Mouse (Mus musculus): ENCODE measurements around the gene Pcare.

DNA sequence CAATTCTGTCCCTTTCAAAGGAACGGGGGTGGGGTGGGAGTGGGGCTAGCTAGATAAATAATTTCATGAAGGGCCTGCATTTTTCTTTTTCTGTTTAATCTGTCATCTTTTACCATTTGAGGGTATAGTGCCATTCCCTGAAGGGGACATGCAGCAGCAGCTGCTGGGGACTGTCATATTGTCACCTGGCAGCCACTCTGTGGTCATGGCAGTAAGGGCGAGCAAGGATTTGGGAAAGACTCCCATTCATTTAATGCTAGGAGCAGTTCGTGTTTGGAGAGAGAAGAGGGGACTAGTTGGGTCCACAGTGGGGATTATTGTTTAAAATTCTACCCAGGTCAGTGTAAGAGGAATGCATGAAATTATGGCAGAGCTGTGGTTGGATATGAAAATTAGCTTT lies 16.3 kb downstream of the Pcare start:
- TF ChIP-seq HCFC1 (IDR thresholded peaks at IDR 0.05; ENCODE audit: low read depth, low read length) = no peak
- no peak for TF ChIP-seq GATA1 (IDR thresholded peaks at IDR 0.05; ENCODE audit: low read depth, low read length)
- no peak for TF ChIP-seq CTCF (IDR thresholded peaks at IDR 0.05 in 2 of 3, conservative IDR thresholded peaks at IDR 0.05 in 1 of 3; ENCODE audit: control insufficient read depth in 1 of 3, insufficient read depth in 1 of 3, low read depth in 2 of 3, low read length in 3 of 3, poor library complexity in 1 of 3, severe bottlenecking in 1 of 3)
- TF ChIP-seq UBTF (IDR thresholded peaks at IDR 0.05; ENCODE audit: borderline replicate concordance, insufficient read depth, low read depth, low read length) = no peak
